Mouse (Mus musculus): ENCODE measurements at regions not wholly inside any gene's neighbourhood (a gene's known extent, or its start where the extent isn't known, plus 50 kb on each side); places are given as distances from the start of the nearest gene placed in this dataset. TPM values are rescaled to one million over a fixed set of nuclear protein-coding genes. Genes with fewer than 3 reads are reported as not detected.

GRCm38 (mm10) chr1:190242526-190242925 lies 72.0 kb upstream of the Prox1 start:
- H3K36me3 ChIP-seq (ENCODE audit: control insufficient read depth, insufficient read depth, low read length), result no peaks in the 10 kb centered on the region
- ATAC-seq (ENCODE audit: insufficient number of reproducible peaks, low FRiP score, low TSS enrichment, low read depth) (no peak), DNase-seq (ENCODE audit: low spot score) (no peak)
- no peak overlapping the region for H3K4me2 ChIP-seq (ENCODE audit: low read depth, severe bottlenecking)
- H3K4me1 ChIP-seq (ENCODE audit: control insufficient read depth, insufficient read depth, low read length), result no peaks in the 10 kb centered on the region
- no peaks in the 10 kb centered on the region for H3K9me3 ChIP-seq (ENCODE audit: control insufficient read depth, low read length)
- H3K27ac ChIP-seq (replicated peaks; ENCODE audit: low read depth, low read length), result no peak overlapping the region
- H3K4me3 ChIP-seq (ENCODE audit: low read depth, low read length), result no peak overlapping the region
- 91% methylated on average over 7 of the region's 7 CpGs for WGBS
- no peaks in the 10 kb centered on the region for H3K27me3 ChIP-seq (ENCODE audit: control insufficient read depth, insufficient read depth, low read length)
- no peak overlapping the region for H3K9ac ChIP-seq (ENCODE audit: low read length)

GRCm38 (mm10) chr1:190239796-190240195 lies 69.3 kb upstream of the Prox1 start:
- H3K36me3 ChIP-seq (ENCODE audit: control insufficient read depth, insufficient read depth, low read length), result no peaks in the 10 kb centered on the region
- H3K27me3 ChIP-seq (ENCODE audit: control insufficient read depth, insufficient read depth, low read length), result no peaks in the 10 kb centered on the region
- no peak overlapping the region for H3K9ac ChIP-seq (ENCODE audit: low read length)
- no peaks in the 10 kb centered on the region for H3K4me1 ChIP-seq (ENCODE audit: control insufficient read depth, insufficient read depth, low read length)
- 89% methylated on average over 6 of the region's 6 CpGs for WGBS
- H3K4me2 ChIP-seq (ENCODE audit: low read depth, severe bottlenecking), result no peak overlapping the region
- DNase-seq (ENCODE audit: low spot score), result no peak
- no peaks in the 10 kb centered on the region for H3K9me3 ChIP-seq (ENCODE audit: control insufficient read depth, low read length)
- H3K4me3 ChIP-seq (ENCODE audit: low read depth, low read length), result no peak overlapping the region
- no peak for ATAC-seq (ENCODE audit: insufficient number of reproducible peaks, low FRiP score, low TSS enrichment, low read depth)
- H3K27ac ChIP-seq (replicated peaks; ENCODE audit: low read depth, low read length), result no peak overlapping the region

GRCm38 (mm10) chr1:190230866-190231265 lies 60.4 kb upstream of the Prox1 start:
- Histone ChIP-seq H3K27ac (replicated peaks; ENCODE audit: low read depth, low read length) (no peak overlapping the region), H3K9me3 (ENCODE audit: control insufficient read depth, low read length) (no peaks in the 10 kb centered on the region; the same call in 1 of the 2 replicates), H3K36me3 (ENCODE audit: control insufficient read depth, insufficient read depth, low read length) (no peaks in the 10 kb centered on the region), H3K27me3 (ENCODE audit: control insufficient read depth, insufficient read depth, low read length) (no peaks in the 10 kb centered on the region), H3K4me2 (ENCODE audit: low read depth, severe bottlenecking) (no peak overlapping the region), H3K9ac (ENCODE audit: low read length) (no peak overlapping the region), H3K4me1 (ENCODE audit: control insufficient read depth, insufficient read depth, low read length) (no peaks in the 10 kb centered on the region), H3K4me3 (ENCODE audit: low read depth, low read length) (no peak overlapping the region)
- no peak for DNase-seq (ENCODE audit: low spot score)
- WGBS, result 57% methylated on average over 5 of the region's 5 CpGs
- ATAC-seq (ENCODE audit: insufficient number of reproducible peaks, low FRiP score, low TSS enrichment, low read depth), result no peak

DNA sequence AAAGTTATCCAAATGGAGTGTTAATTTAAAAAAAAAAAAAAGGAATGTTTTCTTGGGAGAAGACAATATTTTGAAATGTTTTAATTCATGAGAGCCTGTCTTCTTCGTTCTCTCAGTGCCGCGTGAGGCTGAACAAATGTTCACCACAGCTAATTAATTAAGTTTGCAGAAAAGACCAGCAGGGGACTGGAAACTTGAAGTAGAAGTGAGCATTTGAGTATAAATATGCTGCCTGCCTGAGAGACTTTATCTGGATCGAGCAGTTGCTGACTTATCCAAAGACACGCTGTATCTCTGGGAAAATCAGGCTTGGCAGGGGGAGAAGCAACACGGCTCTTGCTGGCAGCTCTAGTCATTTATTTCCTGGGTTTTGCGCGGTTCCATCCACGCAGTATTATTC lies 49.9 kb upstream of the Prox1 start:
- H3K4me2 ChIP-seq (ENCODE audit: low read depth, severe bottlenecking), result no peak overlapping the region
- H3K27ac ChIP-seq (replicated peaks; ENCODE audit: low read depth, low read length), result no peak overlapping the region
- no peaks in the 10 kb centered on the region for H3K4me1 ChIP-seq (ENCODE audit: control insufficient read depth, insufficient read depth, low read length)
- H3K9ac ChIP-seq (ENCODE audit: low read length), result no peak overlapping the region
- DNase-seq (ENCODE audit: low spot score), result no peak
- no peak for ATAC-seq (ENCODE audit: insufficient number of reproducible peaks, low FRiP score, low TSS enrichment, low read depth)
- H3K27me3 ChIP-seq (ENCODE audit: control insufficient read depth, insufficient read depth, low read length), result no peaks in the 10 kb centered on the region
- H3K9me3 ChIP-seq (ENCODE audit: control insufficient read depth, low read length), result peaks cover under 1% of the 10 kb centered on the region; the same call in 1 of the 2 replicates
- 83% methylated on average over 9 of the region's 9 CpGs for WGBS
- H3K36me3 ChIP-seq (ENCODE audit: control insufficient read depth, insufficient read depth, low read length), result no peaks in the 10 kb centered on the region
- no peak overlapping the region for H3K4me3 ChIP-seq (ENCODE audit: low read depth, low read length)

Small RNAs in the stretch of these regions (microRNA-seq; reads per million reads assigned to microRNA genes)
- gene Gm47294, result not detected

Measured in limb, embryonic 11.5 days (tissue).